Mouse (Mus musculus) heart, embryonic 13.5 days (tissue): ENCODE results near the gene Glp2r. TPM values are rescaled to one million over a fixed set of nuclear protein-coding genes. Genes with fewer than 3 reads are reported as not detected.
A peak's percentile ranks its signal among the peaks of the same experiment; 100 is the strongest.

ENCODE experiments used
- ATAC-seq: fragments of 200-750 bp; cut with Nextera tagmentation; 2 replicates; pipeline ENCODE4 v1.8.0; 2017; ENCODE audit warnings: moderate TSS enrichment; ENCODE audit not compliant: insufficient number of reproducible peaks, low FRiP score, low TSS enrichment; ENCODE audit errors: extremely low read depth
- H3K27ac ChIP-seq: fragments of 300-500 bp; sonication (generic); replicated peaks from 2 replicates; pipeline ENCODE4 v1.5.1; 2015; ENCODE audit warnings: moderate library complexity, mild to moderate bottlenecking, inconsistent platforms
- H3K27me3 ChIP-seq: fragments of 300-500 bp; sonication (generic); replicated peaks from 2 replicates; pipeline ENCODE4 v1.6.1; 2015; ENCODE audit warnings: mild to moderate bottlenecking, inconsistent platforms
- H3K36me3 ChIP-seq: fragments of 300-500 bp; sonication (generic); 2 replicates; pipeline ENCODE4 v1.6.1; 2015; ENCODE audit warnings: mild to moderate bottlenecking, inconsistent platforms
- H3K4me1 ChIP-seq: fragments of 300-500 bp; sonication (generic); 2 replicates; pipeline ENCODE4 v1.6.1; 2015; ENCODE audit warnings: inconsistent platforms
- H3K4me2 ChIP-seq: fragments of 300-500 bp; sonication (generic); 2 replicates; pipeline ENCODE4 v1.6.1; 2015; ENCODE audit warnings: inconsistent platforms, mild to moderate bottlenecking, moderate library complexity
- H3K4me3 ChIP-seq: fragments of 300-500 bp; sonication (generic); 2 replicates; pipeline ENCODE4 v1.5.1; 2015; ENCODE audit warnings: moderate library complexity, mild to moderate bottlenecking, inconsistent platforms
- H3K9ac ChIP-seq: fragments of 300-500 bp; sonication (generic); 2 replicates; pipeline ENCODE4 v1.6.1; 2015; ENCODE audit warnings: inconsistent platforms, mild to moderate bottlenecking, moderate library complexity
- H3K9me3 ChIP-seq: fragments of 300-500 bp; sonication (generic); 2 replicates; pipeline ENCODE4 v1.6.1; 2016; ENCODE audit warnings: inconsistent platforms
- WGBS: fragments of 180-500 bp; shearing (Covaris S2); methylation state at CpG from one replicate; pipeline ENCODE4 v1.1.7; 2015; ENCODE audit warnings: mixed read lengths; 5-methylcytosine and 5-hydroxymethylcytosine counted together
- polyA plus RNA-seq: library from polyadenylated mRNA; unstranded; fragments of >200 nt; fragmentation: Nextera tagmentation; extraction: Ambion mirVana; gene quantifications from 2 replicates; pipeline ENCODE4 v1.2.1, GENCODE M21; 2015

Gene Glp2r
- polyA plus RNA-seq: not detected in 2 replicates

DNA sequence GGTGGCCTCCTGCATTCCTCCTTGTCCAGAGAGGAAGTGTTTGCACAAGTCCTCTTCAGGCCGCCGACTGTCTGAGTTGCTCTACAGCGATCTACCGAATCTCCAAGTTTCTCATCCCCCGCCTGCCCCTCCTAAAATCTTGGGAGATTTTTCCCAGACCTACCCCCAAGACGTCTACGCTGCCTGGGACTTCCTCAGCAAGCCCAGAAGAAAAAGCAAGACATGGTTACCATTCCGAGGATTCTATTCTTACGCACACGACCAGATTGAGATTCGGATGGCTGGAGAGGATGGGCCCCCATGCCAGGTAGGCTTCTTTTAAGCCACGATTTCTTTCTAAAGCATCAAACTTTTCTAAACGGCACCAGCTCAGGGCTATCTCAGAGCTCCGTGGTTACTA, at the start of gene Glp2r:
Glp2r (minus strand) TSS at position 101 of the 400 bp plus-strand sequence.
- ATAC-seq: no peak
- Histone ChIP-seq H3K9me3 (no peaks in the 10 kb centered on the region), H3K36me3 (no peaks in the 10 kb centered on the region), H3K4me2 (no peak within 1 kb of the TSS), H3K4me1 (no peaks in the 10 kb centered on the region), H3K4me3 (no peak within 1 kb of the TSS), H3K27me3 (0 out of 2 replicates have a peak, but pooled peaks cover 3% of the 10 kb centered on the region), H3K27ac (no peak within 1 kb of the TSS), H3K9ac (no peak within 1 kb of the TSS)
- 70% methylated on average over 14 of the region's 14 CpGs for WGBS

DNA sequence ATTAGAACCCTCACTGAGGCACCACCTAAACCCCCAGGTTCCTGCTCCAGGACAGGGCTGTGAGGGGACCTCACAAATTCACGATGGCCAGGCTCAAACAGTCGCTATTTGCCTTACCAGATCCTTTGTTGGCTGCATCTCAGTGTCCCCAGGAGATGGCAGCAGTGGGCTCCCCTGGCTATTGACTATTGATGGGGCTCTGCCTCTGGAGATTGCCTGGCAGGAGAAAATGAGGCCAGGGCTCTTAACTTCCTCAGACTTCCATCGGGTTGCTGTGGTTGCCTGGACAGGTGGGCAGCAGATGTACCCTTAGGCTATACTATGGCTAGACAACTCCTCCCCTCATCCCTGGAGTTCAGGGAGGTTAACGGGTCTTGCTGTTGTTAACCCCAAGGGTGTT, 49.3 kb upstream of the Glp2r start:
- no peak overlapping the region for H3K27ac ChIP-seq
- no peaks in the 10 kb centered on the region for H3K36me3 ChIP-seq
- 28% methylated on average over 4 of the region's 4 CpGs for WGBS
- ATAC-seq: no peak
- no peaks in the 10 kb centered on the region for H3K9me3 ChIP-seq
- 0 out of 2 replicates have a peak, but pooled peaks cover 2% of the 10 kb centered on the region for H3K27me3 ChIP-seq
- peak overlapping the region; percentile 65; the same call in 1 of the 2 replicates for H3K4me2 ChIP-seq
- no peak overlapping the region for H3K4me3 ChIP-seq
- peaks cover 8% of the 10 kb centered on the region for H3K4me1 ChIP-seq
- peak overlapping the region; percentile 69; the same call in 1 of the 2 replicates for H3K9ac ChIP-seq

DNA sequence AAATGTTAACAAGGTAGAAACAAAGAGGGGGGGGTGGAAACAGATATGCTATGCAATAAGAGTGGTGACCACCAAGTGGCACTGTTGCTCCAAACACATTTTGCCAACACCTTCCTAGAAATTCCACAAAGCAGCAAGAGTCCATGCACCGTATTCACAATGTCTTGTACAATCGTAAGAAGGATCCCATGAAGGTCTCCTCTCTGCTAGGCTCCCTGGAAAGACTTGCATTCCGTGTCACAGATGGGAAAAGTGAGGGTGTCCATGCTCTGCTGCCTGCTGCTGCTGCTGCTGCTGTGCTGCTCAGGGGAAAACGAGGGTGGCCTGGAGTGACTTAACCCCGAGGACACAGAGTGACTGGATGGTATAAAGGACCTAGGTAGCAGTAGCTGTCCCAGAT, 48.7 kb upstream of the Glp2r start:
- Histone ChIP-seq H3K27ac (no peak overlapping the region), H3K9ac (peak overlapping the region; percentile 69), H3K4me2 (peak overlapping the region; percentile 65), H3K9me3 (no peaks in the 10 kb centered on the region), H3K4me1 (peaks cover 6% of the 10 kb centered on the region), H3K27me3 (0 out of 2 replicates have a peak, but pooled peaks cover 2% of the 10 kb centered on the region), H3K4me3 (peak overlapping the region; percentile 30), H3K36me3 (no peaks in the 10 kb centered on the region)
- WGBS: 7% methylated on average over 5 of the region's 5 CpGs
- ATAC-seq: no peak

DNA sequence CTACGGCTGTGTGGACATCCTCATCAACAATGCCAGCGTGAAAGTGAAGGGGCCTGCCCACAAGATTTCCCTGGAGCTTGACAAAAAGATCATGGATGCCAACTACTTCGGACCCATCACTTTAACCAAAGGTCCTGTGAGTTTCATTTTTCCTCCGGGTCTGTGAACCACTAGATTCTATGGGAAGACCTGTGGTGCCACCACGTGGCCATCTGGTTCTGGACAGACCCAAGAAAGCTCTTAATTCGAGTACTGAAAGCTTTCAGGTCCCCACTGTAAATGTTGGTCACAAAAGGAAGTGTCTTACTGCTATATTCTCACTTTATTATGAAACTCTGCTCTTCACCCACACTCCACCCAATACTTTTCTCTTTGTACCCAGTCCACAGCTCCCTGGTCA, 40.6 kb upstream of the Glp2r start:
- H3K36me3 ChIP-seq: no peaks in the 10 kb centered on the region
- no peak overlapping the region for H3K4me3 ChIP-seq
- ATAC-seq: no peak
- H3K4me1 ChIP-seq: peaks cover 6% of the 10 kb centered on the region; the same call in 1 of the 2 replicates
- H3K4me2 ChIP-seq: no peak overlapping the region
- no peaks in the 10 kb centered on the region for H3K9me3 ChIP-seq
- 65% methylated on average over 6 of the region's 6 CpGs for WGBS
- H3K9ac ChIP-seq: no peak overlapping the region
- H3K27me3 ChIP-seq: no peaks in the 10 kb centered on the region
- H3K27ac ChIP-seq: no peak overlapping the region

DNA sequence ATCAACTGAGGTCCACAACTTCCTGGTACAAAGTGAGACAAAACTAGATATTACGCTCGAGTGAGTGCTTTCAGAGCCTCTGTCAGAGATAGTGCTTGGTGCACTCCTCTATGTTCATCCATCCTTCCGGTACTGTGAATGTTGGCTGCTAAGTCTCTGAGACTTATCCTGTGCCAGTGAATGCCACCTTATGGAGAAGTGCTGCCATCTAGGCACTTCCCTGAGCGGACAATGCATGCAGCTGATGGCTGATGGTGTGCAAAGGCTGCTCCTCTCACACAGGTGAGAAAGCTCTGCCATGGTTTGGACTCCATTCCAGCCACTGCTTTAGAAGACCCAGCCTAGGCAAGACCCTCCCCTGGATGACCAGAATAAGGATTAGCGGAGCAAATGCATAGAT, 37.1 kb upstream of the Glp2r start:
- Histone ChIP-seq H3K9me3 (no peaks in the 10 kb centered on the region), H3K27ac (no peak overlapping the region), H3K4me2 (no peak overlapping the region), H3K27me3 (no peaks in the 10 kb centered on the region), H3K9ac (no peak overlapping the region), H3K4me3 (no peak overlapping the region), H3K4me1 (peaks cover 12% of the 10 kb centered on the region), H3K36me3 (no peaks in the 10 kb centered on the region)
- ATAC-seq: no peak
- 65% methylated on average over 5 of the region's 5 CpGs for WGBS

DNA sequence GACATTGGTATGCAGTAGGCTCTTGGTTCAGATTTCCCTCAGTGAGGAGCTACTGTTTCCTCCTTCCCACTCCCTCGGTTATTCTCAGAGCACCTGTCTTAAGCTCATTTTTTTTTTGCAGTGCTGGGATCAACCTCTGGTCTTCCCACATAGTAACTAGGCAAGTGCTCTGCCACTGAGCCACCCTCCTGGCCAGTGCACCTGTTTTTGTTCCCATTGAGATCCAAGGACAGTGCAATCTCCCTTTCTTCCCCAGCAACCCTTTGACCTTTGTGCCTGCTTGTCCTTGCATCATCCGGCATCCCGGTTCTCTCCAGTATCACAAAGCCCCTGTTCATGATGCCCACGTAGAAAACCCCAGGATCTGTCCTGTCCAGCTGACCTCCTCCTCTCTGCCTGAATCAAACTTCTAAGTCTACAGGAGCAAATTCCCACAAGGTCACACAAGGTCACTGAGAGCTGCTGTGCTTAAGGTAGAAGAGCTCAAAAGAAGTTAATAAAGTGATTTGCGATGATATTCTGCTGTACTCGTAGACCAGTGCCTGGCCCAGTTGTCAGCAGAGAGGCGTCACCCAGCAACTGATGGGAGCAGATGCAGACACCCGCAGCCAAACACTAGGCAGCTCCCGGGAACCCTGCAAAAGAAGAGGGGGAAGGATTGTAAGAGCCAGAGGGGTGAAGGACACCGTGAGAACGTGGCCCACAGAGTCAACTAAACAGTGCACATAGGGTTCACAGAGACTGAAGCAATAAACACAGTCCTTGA, 36.1 kb upstream of the Glp2r start:
- Histone ChIP-seq H3K9ac (no peak overlapping the region), H3K4me3 (no peak overlapping the region), H3K27ac (no peak overlapping the region), H3K4me1 (peaks cover 12% of the 10 kb centered on the region), H3K4me2 (no peak overlapping the region), H3K27me3 (no peaks in the 10 kb centered on the region), H3K36me3 (no peaks in the 10 kb centered on the region), H3K9me3 (no peaks in the 10 kb centered on the region)
- ATAC-seq: no peak
- 76% methylated on average over 11 of the region's 11 CpGs for WGBS

DNA sequence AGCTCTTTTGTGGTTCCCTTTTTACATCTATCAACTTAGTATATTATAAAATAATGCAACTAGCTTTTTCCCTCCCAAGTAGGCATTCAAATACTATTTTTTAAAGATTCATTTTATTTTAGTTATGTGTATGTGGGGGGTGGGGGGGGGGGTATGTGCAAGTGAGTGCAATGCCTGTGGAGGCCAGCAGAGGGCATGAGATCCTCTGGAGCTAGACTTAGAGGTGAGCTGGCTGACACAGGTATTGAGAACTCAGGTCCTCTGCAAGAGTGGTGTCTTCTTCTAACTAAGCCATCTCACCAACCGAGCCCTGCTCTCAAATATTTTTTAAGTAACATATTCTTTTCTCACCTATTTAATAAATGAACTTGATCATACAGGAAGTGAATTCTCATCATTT, 34.6 kb upstream of the Glp2r start:
- 76% methylated on average over 1 of the region's 1 CpGs for WGBS
- H3K9ac ChIP-seq: no peak overlapping the region
- ATAC-seq: no peak

DNA sequence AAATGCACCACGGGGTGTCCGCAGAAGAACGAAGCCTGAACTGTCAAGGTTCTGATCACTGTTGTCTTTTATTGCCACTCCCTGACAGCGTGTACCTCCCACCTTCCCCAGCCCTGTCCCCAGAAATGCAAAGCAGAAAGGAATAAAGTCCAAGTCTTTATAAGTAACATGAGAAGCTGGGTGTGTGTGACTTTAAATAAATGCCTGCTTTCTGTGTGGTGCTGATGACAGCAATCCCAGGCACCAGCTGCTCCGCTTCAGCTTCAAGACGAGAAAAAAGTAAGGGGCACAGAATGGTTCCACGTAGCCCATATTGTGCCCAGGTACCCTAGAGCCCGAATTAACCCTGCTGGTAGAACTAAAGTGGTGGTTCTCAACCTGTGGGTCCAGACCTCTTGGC, 30.2 kb upstream of the Glp2r start:
- no peak for ATAC-seq
- no peaks in the 10 kb centered on the region for H3K9me3 ChIP-seq
- whole genome bisulfite sequencing: 55% methylated on average over 8 of the region's 8 CpGs
- no peak overlapping the region for H3K9ac ChIP-seq
- H3K36me3 ChIP-seq: no peaks in the 10 kb centered on the region
- H3K4me3 ChIP-seq: no peak overlapping the region
- 0 out of 2 replicates have a peak overlapping the region, but pooled peaks have one; percentile 9 for H3K4me2 ChIP-seq
- H3K27me3 ChIP-seq: no peaks in the 10 kb centered on the region
- no peak overlapping the region for H3K27ac ChIP-seq
- peaks cover 30% of the 10 kb centered on the region for H3K4me1 ChIP-seq

More for the DNA sequence above, 34.6 kb upstream of the Glp2r start:
- no peaks in the 10 kb centered on the region for H3K9me3 ChIP-seq
- H3K27me3 ChIP-seq: no peaks in the 10 kb centered on the region
- peaks cover 21% of the 10 kb centered on the region for H3K4me1 ChIP-seq
- no peak overlapping the region for H3K4me2 ChIP-seq
- no peak overlapping the region for H3K27ac ChIP-seq
- H3K4me3 ChIP-seq: no peak overlapping the region
- H3K36me3 ChIP-seq: no peaks in the 10 kb centered on the region

DNA sequence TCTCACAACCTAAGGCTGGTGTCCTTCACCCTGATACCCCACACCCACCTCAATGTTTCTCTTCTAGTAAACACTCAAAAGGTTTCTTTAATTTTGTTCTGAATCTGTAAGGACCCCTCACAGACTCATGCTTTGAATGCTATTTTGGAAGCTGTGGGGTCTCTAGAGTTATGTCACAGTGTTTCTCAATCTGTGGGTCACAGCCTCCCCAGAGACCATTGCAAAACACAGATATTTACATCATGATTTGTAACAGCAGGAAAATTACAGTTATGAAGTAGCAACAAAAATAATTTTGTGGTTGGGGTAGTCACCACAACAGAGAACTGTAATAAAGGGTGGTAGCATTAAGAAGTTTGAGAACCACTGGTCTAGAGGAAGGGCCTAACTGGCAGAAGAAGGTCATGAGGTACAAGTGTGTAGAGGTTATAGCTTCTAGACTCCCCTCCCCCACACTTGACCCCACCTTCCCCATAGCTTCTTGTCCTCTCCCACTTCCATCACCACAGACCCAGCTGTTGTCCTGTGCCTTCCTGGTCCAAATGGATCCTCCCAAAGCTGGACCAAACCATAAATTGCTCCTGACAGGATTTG, 29.3 kb upstream of the Glp2r start:
- Histone ChIP-seq H3K36me3 (no peaks in the 10 kb centered on the region), H3K4me1 (peaks cover 36% of the 10 kb centered on the region), H3K4me2 (no peak overlapping the region), H3K27ac (no peak overlapping the region), H3K9ac (no peak overlapping the region), H3K27me3 (no peaks in the 10 kb centered on the region), H3K4me3 (no peak overlapping the region), H3K9me3 (no peaks in the 10 kb centered on the region)
- no peak for ATAC-seq

DNA sequence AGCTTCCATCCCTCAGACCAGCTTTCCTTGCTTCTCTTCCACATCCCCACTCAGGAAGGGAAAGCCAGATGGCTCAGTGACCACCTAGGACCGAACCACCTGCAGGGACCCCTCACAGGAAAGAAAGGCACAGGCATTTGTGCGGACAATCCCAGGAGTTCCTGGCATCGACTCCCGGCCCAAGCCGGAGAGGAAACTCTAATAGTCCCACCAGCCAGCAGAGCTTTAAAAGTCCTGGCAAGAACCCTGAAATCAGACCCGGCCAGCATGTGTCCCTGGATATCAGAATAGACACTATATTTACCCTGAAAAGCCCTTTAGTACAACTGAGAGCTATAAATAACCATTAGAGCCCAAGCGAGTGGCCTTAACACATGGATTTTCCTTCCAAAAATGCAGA, 27.0 kb upstream of the Glp2r start, which contains the start of gene Dhrs7c:
Dhrs7c (plus strand) TSS at position 257 of the 400 bp plus-strand sequence.
- no peaks in the 10 kb centered on the region for H3K27me3 ChIP-seq
- no peaks in the 10 kb centered on the region for H3K36me3 ChIP-seq
- H3K9me3 ChIP-seq: no peaks in the 10 kb centered on the region
- WGBS: 44% methylated on average over 7 of the region's 7 CpGs
- H3K9ac ChIP-seq: peak within 1 kb of the TSS; percentile 44; the same call in 1 of the 2 replicates
- H3K4me2 ChIP-seq: peak within 1 kb of the TSS; percentile 45
- peaks cover 30% of the 10 kb centered on the region for H3K4me1 ChIP-seq
- H3K27ac ChIP-seq: peak within 1 kb of the TSS; percentile 84
- no peak for ATAC-seq
- no peak within 1 kb of the TSS for H3K4me3 ChIP-seq

DNA sequence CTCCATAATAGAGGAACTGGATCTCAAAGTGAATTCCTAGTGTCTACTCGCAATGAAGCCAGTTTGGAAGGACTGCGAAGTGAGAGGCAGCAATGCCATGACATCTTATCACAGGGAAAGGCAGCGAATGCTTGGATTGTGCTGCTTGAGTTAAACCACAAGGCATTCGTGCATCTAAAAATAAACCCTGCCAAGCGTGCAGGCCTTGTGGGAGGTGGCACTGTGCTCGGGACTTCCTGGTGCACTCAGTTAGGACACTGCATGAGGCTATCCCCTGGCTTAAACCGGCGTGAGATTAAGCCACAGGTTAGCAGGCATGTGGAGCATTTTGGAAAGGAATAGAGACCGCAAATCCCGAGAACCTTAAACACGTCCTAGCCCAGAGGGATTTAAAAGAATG, 19.2 kb upstream of the Glp2r start:
- peak overlapping the region; percentile 84 for H3K27ac ChIP-seq
- no peaks in the 10 kb centered on the region for H3K9me3 ChIP-seq
- no peak overlapping the region for H3K4me3 ChIP-seq
- 35% methylated on average over 11 of the region's 11 CpGs for WGBS
- 0 out of 2 replicates have a peak overlapping the region, but pooled peaks have one; percentile 19 for H3K4me2 ChIP-seq
- ATAC-seq: no peak
- H3K36me3 ChIP-seq: no peaks in the 10 kb centered on the region
- H3K9ac ChIP-seq: no peak overlapping the region
- H3K27me3 ChIP-seq: no peaks in the 10 kb centered on the region
- H3K4me1 ChIP-seq: peaks cover 22% of the 10 kb centered on the region
